Mouse (Mus musculus): Measurements from ENCODE around the gene Acsl5. TPM values are rescaled to one million over a fixed set of nuclear protein-coding genes. Genes with fewer than 3 reads are reported as not detected.

The Acsl5 gene
- polyA plus RNA-seq, 1 experiment = 16.0 TPM

DNA sequence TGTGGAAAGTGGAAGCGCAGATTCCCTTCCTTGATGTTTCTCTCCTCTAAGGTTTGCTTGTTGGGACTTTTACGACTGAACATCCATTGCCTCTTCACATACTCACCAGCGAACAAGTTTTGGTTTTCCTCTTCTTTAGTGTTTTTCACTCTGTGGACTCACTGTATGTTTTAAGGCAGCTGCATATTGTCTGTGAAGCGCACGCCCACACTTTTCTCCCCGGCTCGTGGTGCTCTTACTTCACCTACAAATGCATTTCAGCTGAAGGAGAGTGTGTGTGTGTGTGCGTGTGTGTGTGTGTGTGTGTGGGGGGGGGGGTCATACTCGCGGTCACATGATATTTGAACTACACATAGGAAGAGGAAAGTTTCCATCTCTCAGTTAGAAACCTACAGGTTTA, 85.9 kb downstream of the Acsl5 start:
- no peak for TF ChIP-seq TCF3 (IDR thresholded peaks at IDR 0.05; ENCODE audit: insufficient read length, low read depth)
- TF ChIP-seq TCF12 (IDR thresholded peaks at IDR 0.05; ENCODE audit: insufficient read depth, poor library complexity, severe bottlenecking) = no peak
- TF ChIP-seq SRF (IDR thresholded peaks at IDR 0.05; ENCODE audit: control insufficient read depth, insufficient read length, low read depth) = no peak
- no peak for TF ChIP-seq MYOG (IDR thresholded peaks at IDR 0.05; ENCODE audit: control insufficient read depth in 1 of 3, insufficient read depth in 1 of 3, insufficient read length in 2 of 3, low read depth in 2 of 3)
- H3K79me2 ChIP-seq (ENCODE audit: control insufficient read depth, insufficient read depth) = no peaks in the 10 kb centered on the region
- H3ac ChIP-seq (ENCODE audit: control insufficient read depth, insufficient read length) = no peak overlapping the region
- H3K4me3 ChIP-seq = no peak overlapping the region
- no peak overlapping the region for H3K4me2 ChIP-seq (ENCODE audit: low read depth)
- peaks cover 5% of the 10 kb centered on the region for H3K36me3 ChIP-seq (ENCODE audit: control insufficient read depth, insufficient read depth)
- H3K27me3 ChIP-seq (ENCODE audit: control insufficient read depth, insufficient read depth, insufficient read length) = no peaks in the 10 kb centered on the region

- no peaks in the 10 kb centered on the region for H3K79me2 ChIP-seq (ENCODE audit: control insufficient read depth, insufficient read depth)
- TF ChIP-seq REST (IDR thresholded peaks at IDR 0.05; ENCODE audit: insufficient read depth, insufficient read length) (no peak), USF1 (IDR thresholded peaks at IDR 0.05; ENCODE audit: low read depth) (no peak), E2F4 (IDR thresholded peaks at IDR 0.05; ENCODE audit: insufficient read depth) (no peak), POLR2A (IDR thresholded peaks at IDR 0.05; ENCODE audit: insufficient read length, low read depth) (no peak), TCF3 (IDR thresholded peaks at IDR 0.05; ENCODE audit: insufficient read length, low read depth) (no peak), MAX (IDR thresholded peaks at IDR 0.05; ENCODE audit: low read depth) (no peak), SRF (IDR thresholded peaks at IDR 0.05; ENCODE audit: control insufficient read depth, insufficient read length, low read depth) (no peak), CEBPB (IDR thresholded peaks at IDR 0.05; ENCODE audit: insufficient read depth, poor library complexity, severe bottlenecking) (no peak), MYOG (IDR thresholded peaks at IDR 0.05; ENCODE audit: control insufficient read depth in 1 of 3, insufficient read depth in 1 of 3, insufficient read length in 2 of 3, low read depth in 2 of 3) (no peak)
- no peak overlapping the region for H3ac ChIP-seq (ENCODE audit: control insufficient read depth, insufficient read length)
- no peaks in the 10 kb centered on the region for H3K27me3 ChIP-seq (ENCODE audit: control insufficient read depth, insufficient read depth, insufficient read length)
- no peak overlapping the region for H3K4me3 ChIP-seq
- no peak overlapping the region for H3K4me2 ChIP-seq (ENCODE audit: low read depth)
- H3K36me3 ChIP-seq (ENCODE audit: control insufficient read depth, insufficient read depth) = peaks cover 8% of the 10 kb centered on the region
Observed at GRCm38 (mm10) chr19:55340521-55340920, 88.8 kb downstream of the Acsl5 start.

GRCm38 (mm10) chr19:55341377-55341776, 89.6 kb downstream of the Acsl5 start:
- Histone ChIP-seq H3K36me3 (ENCODE audit: control insufficient read depth, insufficient read depth) (peaks cover 8% of the 10 kb centered on the region), H3K27me3 (ENCODE audit: control insufficient read depth, insufficient read depth, insufficient read length) (no peaks in the 10 kb centered on the region), H3K4me3 (no peak overlapping the region), H3K4me2 (ENCODE audit: low read depth) (no peak overlapping the region), H3ac (ENCODE audit: control insufficient read depth, insufficient read length) (no peak overlapping the region), H3K79me2 (ENCODE audit: control insufficient read depth, insufficient read depth) (no peaks in the 10 kb centered on the region)
- TF ChIP-seq USF1 (IDR thresholded peaks at IDR 0.05; ENCODE audit: low read depth) = no peak
- TF ChIP-seq MAX (IDR thresholded peaks at IDR 0.05; ENCODE audit: low read depth) = no peak
- no peak for TF ChIP-seq REST (IDR thresholded peaks at IDR 0.05; ENCODE audit: insufficient read depth, insufficient read length)
- no peak for TF ChIP-seq CEBPB (IDR thresholded peaks at IDR 0.05; ENCODE audit: insufficient read depth, poor library complexity, severe bottlenecking)
- TF ChIP-seq POLR2A (IDR thresholded peaks at IDR 0.05; ENCODE audit: insufficient read length, low read depth) = no peak

GRCm38 (mm10) chr19:55342423-55342822, 90.7 kb downstream of the Acsl5 start:
- no peak for TF ChIP-seq CEBPB (IDR thresholded peaks at IDR 0.05; ENCODE audit: insufficient read depth, poor library complexity, severe bottlenecking)
- no peak for TF ChIP-seq SRF (IDR thresholded peaks at IDR 0.05; ENCODE audit: control insufficient read depth, insufficient read length, low read depth)
- TF ChIP-seq TCF3 (IDR thresholded peaks at IDR 0.05; ENCODE audit: insufficient read length, low read depth) = no peak
- TF ChIP-seq USF1 (IDR thresholded peaks at IDR 0.05; ENCODE audit: low read depth) = no peak
- TF ChIP-seq MAX (IDR thresholded peaks at IDR 0.05; ENCODE audit: low read depth) = no peak
- no peak for TF ChIP-seq POLR2AphosphoS2 (IDR thresholded peaks at IDR 0.05; ENCODE audit: insufficient read length, low read depth)
- TF ChIP-seq E2F4 (IDR thresholded peaks at IDR 0.05; ENCODE audit: insufficient read depth) = no peak
- TF ChIP-seq TCF12 (IDR thresholded peaks at IDR 0.05; ENCODE audit: insufficient read depth, poor library complexity, severe bottlenecking) = no peak
- TF ChIP-seq MYOD1 (IDR thresholded peaks at IDR 0.05; ENCODE audit: control insufficient read depth in 1 of 3, insufficient read length in 2 of 3, low read depth in 2 of 3) = no peak
- no peak for TF ChIP-seq MYOG (IDR thresholded peaks at IDR 0.05; ENCODE audit: control insufficient read depth in 1 of 3, insufficient read depth in 1 of 3, insufficient read length in 2 of 3, low read depth in 2 of 3)
- no peak for TF ChIP-seq POLR2A (IDR thresholded peaks at IDR 0.05; ENCODE audit: insufficient read length, low read depth)
- no peak for TF ChIP-seq REST (IDR thresholded peaks at IDR 0.05; ENCODE audit: insufficient read depth, insufficient read length)
- H3K36me3 ChIP-seq (ENCODE audit: control insufficient read depth, insufficient read depth) = peaks cover 3% of the 10 kb centered on the region

GRCm38 (mm10) chr19:55343274-55343673, 91.5 kb downstream of the Acsl5 start:
- Histone ChIP-seq H3K36me3 (ENCODE audit: control insufficient read depth, insufficient read depth) (peaks cover 3% of the 10 kb centered on the region), H3ac (ENCODE audit: control insufficient read depth, insufficient read length) (no peak overlapping the region), H3K4me3 (no peak overlapping the region), H3K27me3 (ENCODE audit: control insufficient read depth, insufficient read depth, insufficient read length) (no peaks in the 10 kb centered on the region), H3K4me2 (ENCODE audit: low read depth) (no peak overlapping the region), H3K79me2 (ENCODE audit: control insufficient read depth, insufficient read depth) (no peaks in the 10 kb centered on the region)
- TF ChIP-seq MYOD1 (IDR thresholded peaks at IDR 0.05; ENCODE audit: control insufficient read depth in 1 of 3, insufficient read length in 2 of 3, low read depth in 2 of 3) (no peak), SRF (IDR thresholded peaks at IDR 0.05; ENCODE audit: control insufficient read depth, insufficient read length, low read depth) (no peak), USF1 (IDR thresholded peaks at IDR 0.05; ENCODE audit: low read depth) (no peak), TCF12 (IDR thresholded peaks at IDR 0.05; ENCODE audit: insufficient read depth, poor library complexity, severe bottlenecking) (no peak), POLR2A (IDR thresholded peaks at IDR 0.05; ENCODE audit: insufficient read length, low read depth) (no peak), REST (IDR thresholded peaks at IDR 0.05; ENCODE audit: insufficient read depth, insufficient read length) (no peak), E2F4 (IDR thresholded peaks at IDR 0.05; ENCODE audit: insufficient read depth) (no peak), MAX (IDR thresholded peaks at IDR 0.05; ENCODE audit: low read depth) (no peak), CEBPB (IDR thresholded peaks at IDR 0.05; ENCODE audit: insufficient read depth, poor library complexity, severe bottlenecking) (no peak), POLR2AphosphoS2 (IDR thresholded peaks at IDR 0.05; ENCODE audit: insufficient read length, low read depth) (no peak), MYOG (IDR thresholded peaks at IDR 0.05; ENCODE audit: control insufficient read depth in 1 of 3, insufficient read depth in 1 of 3, insufficient read length in 2 of 3, low read depth in 2 of 3) (no peak), TCF3 (IDR thresholded peaks at IDR 0.05; ENCODE audit: insufficient read length, low read depth) (no peak)

More at GRCm38 (mm10) chr19:55342423-55342822, 90.7 kb downstream of the Acsl5 start:
- H3K4me3 ChIP-seq = no peak overlapping the region
- no peak overlapping the region for H3K4me2 ChIP-seq (ENCODE audit: low read depth)
- H3ac ChIP-seq (ENCODE audit: control insufficient read depth, insufficient read length) = no peak overlapping the region
- no peaks in the 10 kb centered on the region for H3K27me3 ChIP-seq (ENCODE audit: control insufficient read depth, insufficient read depth, insufficient read length)
- no peaks in the 10 kb centered on the region for H3K79me2 ChIP-seq (ENCODE audit: control insufficient read depth, insufficient read depth)

Other genes starting within 250 kb of the Acsl5 start
- 18.1 TPM for gene Gpam, start 124.7 kb upstream of the Acsl5 start, polyA plus RNA-seq (2012; fragmentation: generic; extraction: Trizol)
- gene Tectb, start 71.2 kb upstream of the Acsl5 start, polyA plus RNA-seq (2012; fragmentation: generic; extraction: Trizol) = not detected
- gene Gucy2g, start 10.7 kb upstream of the Acsl5 start, polyA plus RNA-seq (2012; fragmentation: generic; extraction: Trizol) = 0.05 TPM
- gene Zdhhc6, start 64.1 kb downstream of the Acsl5 start, polyA plus RNA-seq (2012; fragmentation: generic; extraction: Trizol) = 37.4 TPM
- gene Vti1a, start 64.4 kb downstream of the Acsl5 start, polyA plus RNA-seq (2012; fragmentation: generic; extraction: Trizol) = 10.5 TPM

Measured in myocyte (in vitro differentiated cells).